Mouse (Mus musculus): Measurements from ENCODE around the gene Wdr53. TPM values are rescaled to one million over a fixed set of nuclear protein-coding genes. Genes with fewer than 3 reads are reported as not detected.
"Not testable (repeated sequence)": the region's sequence is repeated elsewhere in the genome, so short reads cannot be mapped to it uniquely, and the experiment has no call there.

Wdr53 gene
- polyA plus RNA-seq, 1 experiment from 2014 or later = 11.6 TPM

DNA sequence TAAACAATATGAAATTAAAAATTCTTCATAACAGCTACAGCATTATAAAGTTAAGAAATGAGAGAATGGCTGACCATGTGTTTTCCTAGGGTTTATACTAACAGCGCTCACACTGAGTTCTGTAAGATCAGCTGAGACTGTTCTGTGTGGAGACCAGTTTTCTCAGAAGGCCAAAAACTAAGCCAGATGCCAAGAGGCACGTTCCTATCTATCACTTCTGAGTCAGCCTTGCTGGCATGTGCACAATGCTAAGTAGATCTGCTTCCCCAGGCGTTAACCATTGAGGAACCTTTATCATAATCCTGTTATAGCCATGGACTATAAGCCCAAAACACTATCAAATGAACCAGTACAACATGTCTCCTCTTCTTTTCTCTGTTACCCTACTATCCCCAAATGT, 15.0 kb upstream of the Wdr53 start:
- H3K9ac ChIP-seq (ENCODE audit: low read length); H3K9me3 ChIP-seq (replicated peaks; ENCODE audit: control insufficient read depth, low read length); H3K27me3 ChIP-seq (ENCODE audit: control insufficient read depth, insufficient read depth, low read length); ATAC-seq (replicated peaks; ENCODE audit: extremely low read depth, insufficient read depth, low FRiP score); H3K4me3 ChIP-seq (ENCODE audit: low read length); H3K27ac ChIP-seq (ENCODE audit: low read length); H3K4me2 ChIP-seq (ENCODE audit: low read depth, low read length); H3K36me3 ChIP-seq (ENCODE audit: control insufficient read depth, insufficient read depth); H3K4me1 ChIP-seq (ENCODE audit: control insufficient read depth, insufficient read depth, low read length): not testable (repeated sequence)
- 52% methylated on average over 3 of the region's 3 CpGs for WGBS

DNA sequence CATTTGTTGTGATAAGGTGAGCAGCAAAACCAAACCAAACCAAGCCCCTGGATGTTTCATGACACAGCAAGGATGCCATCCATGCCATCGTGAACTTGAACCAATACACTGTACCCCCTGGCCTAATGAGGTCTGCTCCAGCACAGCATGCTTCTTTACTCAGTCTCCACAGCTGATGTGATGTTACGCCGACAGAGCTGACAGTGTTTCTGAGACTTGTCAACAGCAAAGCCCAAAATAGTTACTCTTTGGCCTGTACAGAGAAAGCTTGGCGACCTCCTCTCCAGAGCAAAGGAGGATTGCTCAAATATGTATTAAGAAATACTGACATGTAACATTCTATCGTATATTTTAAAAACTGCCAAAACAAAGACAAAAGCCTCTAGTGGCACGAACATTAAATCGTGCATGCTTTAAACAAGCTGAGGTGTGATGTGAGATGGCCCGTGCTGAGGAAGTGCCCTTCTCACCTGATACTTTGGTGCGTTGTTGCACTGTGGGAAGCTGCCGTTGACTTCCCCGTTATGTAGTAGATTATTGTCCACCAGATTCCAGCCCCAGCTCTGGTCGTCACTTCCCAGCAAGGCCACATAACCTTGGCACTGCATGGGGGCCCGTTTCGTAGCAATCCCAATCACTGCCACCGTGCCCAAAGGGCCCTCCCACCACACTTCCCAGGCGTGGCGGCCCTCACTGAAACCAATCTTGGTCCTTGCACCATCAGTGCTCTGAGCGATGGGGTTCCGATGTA, 8.9 kb upstream of the Wdr53 start:
- 0 out of 2 replicates have a peak, but pooled peaks cover 5% of the 10 kb centered on the region for H3K36me3 ChIP-seq (ENCODE audit: control insufficient read depth, insufficient read depth)
- H3K9me3 ChIP-seq (replicated peaks; ENCODE audit: control insufficient read depth, low read length) = no peaks in the 10 kb centered on the region
- H3K27ac ChIP-seq (ENCODE audit: low read length) = peak overlapping the region; percentile 85
- no peak overlapping the region for H3K9ac ChIP-seq (ENCODE audit: low read length)
- no peaks in the 10 kb centered on the region for H3K27me3 ChIP-seq (ENCODE audit: control insufficient read depth, insufficient read depth, low read length)
- H3K4me3 ChIP-seq (ENCODE audit: low read length) = no peak overlapping the region
- 53% methylated on average over 19 of the region's 19 CpGs for WGBS
- ATAC-seq (replicated peaks; ENCODE audit: extremely low read depth, insufficient read depth, low FRiP score) = peak; percentile 85
- H3K4me1 ChIP-seq (ENCODE audit: control insufficient read depth, insufficient read depth, low read length) = peaks cover 22% of the 10 kb centered on the region
- peak overlapping the region; percentile 11 for H3K4me2 ChIP-seq (ENCODE audit: low read depth, low read length)

GRCm38 (mm10) chr16:32239428-32240312, 7.4 kb upstream of the Wdr53 start:
- 66% methylated on average over 2 of the region's 2 CpGs for WGBS
- Histone ChIP-seq H3K9ac (ENCODE audit: low read length) (no peak overlapping the region), H3K9me3 (replicated peaks; ENCODE audit: control insufficient read depth, low read length) (no peaks in the 10 kb centered on the region), H3K27ac (ENCODE audit: low read length) (peak overlapping the region; percentile 43; the same call in 1 of the 2 replicates), H3K36me3 (ENCODE audit: control insufficient read depth, insufficient read depth) (0 out of 2 replicates have a peak, but pooled peaks cover 5% of the 10 kb centered on the region), H3K27me3 (ENCODE audit: control insufficient read depth, insufficient read depth, low read length) (no peaks in the 10 kb centered on the region), H3K4me1 (ENCODE audit: control insufficient read depth, insufficient read depth, low read length) (peaks cover 20% of the 10 kb centered on the region), H3K4me3 (ENCODE audit: low read length) (no peak overlapping the region), H3K4me2 (ENCODE audit: low read depth, low read length) (no peak overlapping the region)
- ATAC-seq (replicated peaks; ENCODE audit: extremely low read depth, insufficient read depth, low FRiP score) = no peak

- Histone ChIP-seq H3K9me3 (replicated peaks; ENCODE audit: control insufficient read depth, low read length) (no peaks in the 10 kb centered on the region), H3K4me2 (ENCODE audit: low read depth, low read length) (no peak overlapping the region), H3K27me3 (ENCODE audit: control insufficient read depth, insufficient read depth, low read length) (no peaks in the 10 kb centered on the region), H3K9ac (ENCODE audit: low read length) (no peak overlapping the region), H3K27ac (ENCODE audit: low read length) (no peak overlapping the region), H3K4me3 (ENCODE audit: low read length) (no peak overlapping the region), H3K36me3 (ENCODE audit: control insufficient read depth, insufficient read depth) (no peaks in the 10 kb centered on the region), H3K4me1 (ENCODE audit: control insufficient read depth, insufficient read depth, low read length) (peaks cover 26% of the 10 kb centered on the region)
- WGBS = 76% methylated on average over 3 of the region's 3 CpGs
- no peak for ATAC-seq (replicated peaks; ENCODE audit: extremely low read depth, insufficient read depth, low FRiP score)
These were observed 3.1 kb upstream of the Wdr53 start for GRCm38 (mm10) chr16:32243901-32244300.

DNA sequence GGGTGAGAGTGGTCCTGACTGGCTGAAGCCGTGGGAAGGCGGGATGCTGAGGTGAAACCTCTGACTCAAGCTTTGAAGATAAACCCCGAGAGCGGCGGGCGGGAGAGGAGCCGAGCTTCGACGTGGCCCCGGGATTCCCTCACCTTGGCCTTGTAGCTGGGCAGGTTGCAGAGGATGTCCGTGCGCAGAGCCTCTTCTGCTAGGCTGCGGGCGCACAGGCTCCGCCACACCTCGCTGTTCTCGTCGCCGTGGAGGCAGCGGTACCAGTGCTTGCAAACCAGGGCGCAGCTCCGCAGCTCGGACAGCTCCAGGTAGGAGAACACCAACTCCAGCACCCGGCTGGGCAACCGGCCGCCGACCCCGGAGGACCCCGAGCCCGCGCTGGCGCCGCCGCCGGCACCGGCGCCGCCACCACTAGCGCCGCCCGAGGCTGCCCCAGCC, 656 bp upstream of the Wdr53 start:
- no peaks in the 10 kb centered on the region for H3K27me3 ChIP-seq (ENCODE audit: control insufficient read depth, insufficient read depth, low read length)
- H3K4me1 ChIP-seq (ENCODE audit: control insufficient read depth, insufficient read depth, low read length) = peaks cover 21% of the 10 kb centered on the region
- no peaks in the 10 kb centered on the region for H3K9me3 ChIP-seq (replicated peaks; ENCODE audit: control insufficient read depth, low read length)
- H3K9ac ChIP-seq (ENCODE audit: low read length) = peak overlapping the region; percentile 96
- peak overlapping the region; percentile 95 for H3K27ac ChIP-seq (ENCODE audit: low read length)
- peak overlapping the region; percentile 89 for H3K4me2 ChIP-seq (ENCODE audit: low read depth, low read length)
- ATAC-seq (replicated peaks; ENCODE audit: extremely low read depth, insufficient read depth, low FRiP score) = peak; percentile 50
- peak overlapping the region; percentile 97 for H3K4me3 ChIP-seq (ENCODE audit: low read length)
- H3K36me3 ChIP-seq (ENCODE audit: control insufficient read depth, insufficient read depth) = no peaks in the 10 kb centered on the region
- WGBS = under 1% methylated on average over 40 of the region's 41 CpGs

GRCm38 (mm10) chr16:32264225-32264624, 17.2 kb downstream of the Wdr53 start:
- not testable (repeated sequence) for H3K4me1 ChIP-seq (ENCODE audit: control insufficient read depth, insufficient read depth, low read length); H3K9ac ChIP-seq (ENCODE audit: low read length); H3K27me3 ChIP-seq (ENCODE audit: control insufficient read depth, insufficient read depth, low read length); H3K4me2 ChIP-seq (ENCODE audit: low read depth, low read length); ATAC-seq (replicated peaks; ENCODE audit: extremely low read depth, insufficient read depth, low FRiP score); H3K4me3 ChIP-seq (ENCODE audit: low read length); H3K9me3 ChIP-seq (replicated peaks; ENCODE audit: control insufficient read depth, low read length); H3K27ac ChIP-seq (ENCODE audit: low read length); H3K36me3 ChIP-seq (ENCODE audit: control insufficient read depth, insufficient read depth)
- 91% methylated on average over 2 of the region's 2 CpGs for WGBS

- no peak within 1 kb of the TSS for H3K9ac ChIP-seq (ENCODE audit: low read length)
- no peak within 1 kb of the TSS for H3K4me3 ChIP-seq (ENCODE audit: low read length)
- H3K36me3 ChIP-seq (ENCODE audit: control insufficient read depth, insufficient read depth) = no peaks in the 10 kb centered on the region
- no peak within 1 kb of the TSS for H3K4me2 ChIP-seq (ENCODE audit: low read depth, low read length)
- no peaks in the 10 kb centered on the region for H3K4me1 ChIP-seq (ENCODE audit: control insufficient read depth, insufficient read depth, low read length)
- H3K27me3 ChIP-seq (ENCODE audit: control insufficient read depth, insufficient read depth, low read length) = no peaks in the 10 kb centered on the region
- H3K9me3 ChIP-seq (replicated peaks; ENCODE audit: control insufficient read depth, low read length) = no peaks in the 10 kb centered on the region
- 73% methylated on average over 11 of the region's 11 CpGs for WGBS
- no peak within 1 kb of the TSS for H3K27ac ChIP-seq (ENCODE audit: low read length)
- no peak for ATAC-seq (replicated peaks; ENCODE audit: extremely low read depth, insufficient read depth, low FRiP score)
These were observed 24.3 kb downstream of the Wdr53 start, which contains the start of gene Smco1 for GRCm38 (mm10) chr16:32271291-32271690. TSS of gene Smco1 (plus strand) at chr16:32271468.

DNA sequence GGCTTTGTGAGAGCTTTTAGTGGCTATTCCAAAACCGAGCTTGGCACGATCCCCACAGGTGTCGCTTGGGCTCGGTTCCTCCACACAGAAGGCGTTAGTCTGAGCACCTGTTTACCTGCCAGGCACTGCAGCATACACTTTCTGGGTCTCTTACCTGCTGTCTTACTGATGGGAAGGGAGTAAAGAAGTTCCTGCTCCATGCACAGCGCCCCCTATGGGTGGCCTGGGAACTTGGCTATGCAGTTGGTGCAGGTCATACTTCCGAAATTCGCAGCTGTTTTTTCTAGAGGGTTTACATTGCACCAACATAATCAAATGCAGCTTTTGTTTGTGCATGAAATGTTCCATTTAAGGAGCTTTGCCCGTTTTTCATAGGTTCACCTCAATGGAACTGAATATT, 26.3 kb downstream of the Wdr53 start:
- H3K4me1 ChIP-seq (ENCODE audit: control insufficient read depth, insufficient read depth, low read length) = peaks cover 6% of the 10 kb centered on the region
- ATAC-seq (replicated peaks; ENCODE audit: extremely low read depth, insufficient read depth, low FRiP score) = no peak
- no peak overlapping the region for H3K4me2 ChIP-seq (ENCODE audit: low read depth, low read length)
- H3K9ac ChIP-seq (ENCODE audit: low read length) = no peak overlapping the region
- no peaks in the 10 kb centered on the region for H3K9me3 ChIP-seq (replicated peaks; ENCODE audit: control insufficient read depth, low read length)
- 49% methylated on average over 9 of the region's 9 CpGs for WGBS
- no peak overlapping the region for H3K27ac ChIP-seq (ENCODE audit: low read length)
- no peak overlapping the region for H3K4me3 ChIP-seq (ENCODE audit: low read length)
- H3K36me3 ChIP-seq (ENCODE audit: control insufficient read depth, insufficient read depth) = no peaks in the 10 kb centered on the region
- H3K27me3 ChIP-seq (ENCODE audit: control insufficient read depth, insufficient read depth, low read length) = no peaks in the 10 kb centered on the region

DNA sequence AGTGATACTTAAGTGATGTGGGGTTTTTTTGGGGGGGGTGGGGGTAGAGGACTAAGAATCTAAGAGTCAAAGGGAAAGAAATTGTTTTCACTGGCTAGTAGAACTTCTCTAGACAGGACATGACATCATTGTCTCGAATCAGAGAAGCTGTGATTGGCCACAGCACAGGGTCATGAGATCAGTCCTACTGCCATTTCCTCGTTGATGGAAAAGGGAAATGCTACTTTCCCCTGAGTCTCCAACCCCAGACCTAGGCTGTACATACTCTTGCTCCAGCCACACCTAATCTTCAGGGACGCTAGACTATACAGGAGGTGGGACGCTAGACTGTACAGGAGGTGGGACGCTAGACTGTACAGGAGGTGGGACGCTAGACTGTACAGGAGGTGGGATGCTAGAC, 28.0 kb downstream of the Wdr53 start:
- Histone ChIP-seq H3K4me2 (ENCODE audit: low read depth, low read length) (no peak overlapping the region), H3K9ac (ENCODE audit: low read length) (no peak overlapping the region), H3K4me3 (ENCODE audit: low read length) (no peak overlapping the region), H3K9me3 (replicated peaks; ENCODE audit: control insufficient read depth, low read length) (peaks cover 4% of the 10 kb centered on the region), H3K4me1 (ENCODE audit: control insufficient read depth, insufficient read depth, low read length) (peaks cover 15% of the 10 kb centered on the region), H3K27me3 (ENCODE audit: control insufficient read depth, insufficient read depth, low read length) (no peaks in the 10 kb centered on the region), H3K36me3 (ENCODE audit: control insufficient read depth, insufficient read depth) (peaks cover 7% of the 10 kb centered on the region), H3K27ac (ENCODE audit: low read length) (no peak overlapping the region)
- 90% methylated on average over 6 of the region's 6 CpGs for WGBS
- no peak for ATAC-seq (replicated peaks; ENCODE audit: extremely low read depth, insufficient read depth, low FRiP score)

All from heart, embryonic 16.5 days (tissue).